Mouse (Mus musculus): Measurements from ENCODE around the gene Tgfbr2. TPM values are rescaled to one million over a fixed set of nuclear protein-coding genes. Genes with fewer than 3 reads are reported as not detected.

Gene Tgfbr2
- polyA plus RNA-seq, 1 experiment from 2014 or later, result 12.4 TPM

GRCm38 (mm10) chr9:116189831-116190230, 14.7 kb upstream of the Tgfbr2 start:
- Histone ChIP-seq H3K4me3 (ENCODE audit: low read depth, low read length) (no peak overlapping the region), H3K9me3 (replicated peaks; ENCODE audit: control insufficient read depth, low read length) (no peaks in the 10 kb centered on the region), H3K4me1 (ENCODE audit: control insufficient read depth, insufficient read depth, low read length) (no peaks in the 10 kb centered on the region), H3K27ac (ENCODE audit: low read depth, low read length) (no peak overlapping the region), H3K27me3 (ENCODE audit: control insufficient read depth, insufficient read depth, low read length) (no peaks in the 10 kb centered on the region), H3K9ac (ENCODE audit: low read depth, low read length) (no peak overlapping the region), H3K4me2 (no peak overlapping the region), H3K36me3 (ENCODE audit: control insufficient read depth, insufficient read depth, low read length) (no peaks in the 10 kb centered on the region)
- WGBS (ENCODE audit: insufficient replicate concordance), result 75% methylated on average over 4 of the region's 4 CpGs
- ATAC-seq (replicated peaks; ENCODE audit: insufficient number of reproducible peaks, low FRiP score, low TSS enrichment), result no peak

- no peaks in the 10 kb centered on the region for H3K36me3 ChIP-seq (ENCODE audit: control insufficient read depth, insufficient read depth, low read length)
- H3K27me3 ChIP-seq (ENCODE audit: control insufficient read depth, insufficient read depth, low read length), result no peaks in the 10 kb centered on the region
- H3K9ac ChIP-seq (ENCODE audit: low read depth, low read length), result no peak overlapping the region
- no peak overlapping the region for H3K4me2 ChIP-seq
- no peaks in the 10 kb centered on the region for H3K9me3 ChIP-seq (replicated peaks; ENCODE audit: control insufficient read depth, low read length)
- 85% methylated on average over 15 of the region's 15 CpGs for WGBS (ENCODE audit: insufficient replicate concordance)
- no peak overlapping the region for H3K27ac ChIP-seq (ENCODE audit: low read depth, low read length)
- no peak for ATAC-seq (replicated peaks; ENCODE audit: insufficient number of reproducible peaks, low FRiP score, low TSS enrichment)
- no peaks in the 10 kb centered on the region for H3K4me1 ChIP-seq (ENCODE audit: control insufficient read depth, insufficient read depth, low read length)
- H3K4me3 ChIP-seq (ENCODE audit: low read depth, low read length), result no peak overlapping the region
Measured at GRCm38 (mm10) chr9:116188952-116189666, 13.9 kb upstream of the Tgfbr2 start.

GRCm38 (mm10) chr9:116187181-116187731, 12.1 kb upstream of the Tgfbr2 start:
- WGBS (ENCODE audit: insufficient replicate concordance), result 72% methylated on average over 10 of the region's 10 CpGs
- ATAC-seq (replicated peaks; ENCODE audit: insufficient number of reproducible peaks, low FRiP score, low TSS enrichment), result no peak
- Histone ChIP-seq H3K27me3 (ENCODE audit: control insufficient read depth, insufficient read depth, low read length) (no peaks in the 10 kb centered on the region), H3K4me3 (ENCODE audit: low read depth, low read length) (no peak overlapping the region), H3K27ac (ENCODE audit: low read depth, low read length) (no peak overlapping the region), H3K4me2 (no peak overlapping the region), H3K4me1 (ENCODE audit: control insufficient read depth, insufficient read depth, low read length) (no peaks in the 10 kb centered on the region), H3K9ac (ENCODE audit: low read depth, low read length) (no peak overlapping the region), H3K9me3 (replicated peaks; ENCODE audit: control insufficient read depth, low read length) (no peaks in the 10 kb centered on the region), H3K36me3 (ENCODE audit: control insufficient read depth, insufficient read depth, low read length) (no peaks in the 10 kb centered on the region)

GRCm38 (mm10) chr9:116184903-116185302, 9.7 kb upstream of the Tgfbr2 start:
- no peak overlapping the region for H3K4me2 ChIP-seq
- no peak overlapping the region for H3K9ac ChIP-seq (ENCODE audit: low read depth, low read length)
- H3K27me3 ChIP-seq (ENCODE audit: control insufficient read depth, insufficient read depth, low read length), result no peaks in the 10 kb centered on the region
- H3K27ac ChIP-seq (ENCODE audit: low read depth, low read length), result no peak overlapping the region
- no peaks in the 10 kb centered on the region for H3K36me3 ChIP-seq (ENCODE audit: control insufficient read depth, insufficient read depth, low read length)
- ATAC-seq (replicated peaks; ENCODE audit: insufficient number of reproducible peaks, low FRiP score, low TSS enrichment), result no peak
- H3K4me3 ChIP-seq (ENCODE audit: low read depth, low read length), result no peak overlapping the region
- WGBS (ENCODE audit: insufficient replicate concordance), result 75% methylated on average over 5 of the region's 5 CpGs
- H3K9me3 ChIP-seq (replicated peaks; ENCODE audit: control insufficient read depth, low read length), result no peaks in the 10 kb centered on the region
- H3K4me1 ChIP-seq (ENCODE audit: control insufficient read depth, insufficient read depth, low read length), result no peaks in the 10 kb centered on the region

- H3K4me1 ChIP-seq (ENCODE audit: control insufficient read depth, insufficient read depth, low read length), result no peaks in the 10 kb centered on the region
- H3K4me2 ChIP-seq, result no peak overlapping the region
- no peaks in the 10 kb centered on the region for H3K36me3 ChIP-seq (ENCODE audit: control insufficient read depth, insufficient read depth, low read length)
- no peak overlapping the region for H3K9ac ChIP-seq (ENCODE audit: low read depth, low read length)
- H3K9me3 ChIP-seq (replicated peaks; ENCODE audit: control insufficient read depth, low read length), result no peaks in the 10 kb centered on the region
- ATAC-seq (replicated peaks; ENCODE audit: insufficient number of reproducible peaks, low FRiP score, low TSS enrichment), result no peak
- H3K27me3 ChIP-seq (ENCODE audit: control insufficient read depth, insufficient read depth, low read length), result no peaks in the 10 kb centered on the region
- H3K27ac ChIP-seq (ENCODE audit: low read depth, low read length), result no peak overlapping the region
- no peak overlapping the region for H3K4me3 ChIP-seq (ENCODE audit: low read depth, low read length)
- 88% methylated on average over 6 of the region's 6 CpGs for WGBS (ENCODE audit: insufficient replicate concordance)
Measured at GRCm38 (mm10) chr9:116183035-116183434, 7.9 kb upstream of the Tgfbr2 start.

- H3K4me3 ChIP-seq (ENCODE audit: low read depth, low read length), result no peak overlapping the region
- ATAC-seq (replicated peaks; ENCODE audit: insufficient number of reproducible peaks, low FRiP score, low TSS enrichment), result no peak
- H3K9ac ChIP-seq (ENCODE audit: low read depth, low read length), result no peak overlapping the region
- H3K9me3 ChIP-seq (replicated peaks; ENCODE audit: control insufficient read depth, low read length), result no peaks in the 10 kb centered on the region
- H3K4me2 ChIP-seq, result no peak overlapping the region
- no peaks in the 10 kb centered on the region for H3K36me3 ChIP-seq (ENCODE audit: control insufficient read depth, insufficient read depth, low read length)
- H3K27me3 ChIP-seq (ENCODE audit: control insufficient read depth, insufficient read depth, low read length), result no peaks in the 10 kb centered on the region
- 89% methylated on average over 5 of the region's 5 CpGs for WGBS (ENCODE audit: insufficient replicate concordance)
- H3K27ac ChIP-seq (ENCODE audit: low read depth, low read length), result no peak overlapping the region
- H3K4me1 ChIP-seq (ENCODE audit: control insufficient read depth, insufficient read depth, low read length), result no peaks in the 10 kb centered on the region
Measured at GRCm38 (mm10) chr9:116181608-116182007, 6.4 kb upstream of the Tgfbr2 start.

- 70% methylated on average over 3 of the region's 3 CpGs for WGBS (ENCODE audit: insufficient replicate concordance)
- no peak overlapping the region for H3K4me3 ChIP-seq (ENCODE audit: low read depth, low read length)
- H3K36me3 ChIP-seq (ENCODE audit: control insufficient read depth, insufficient read depth, low read length), result no peaks in the 10 kb centered on the region
- no peak overlapping the region for H3K9ac ChIP-seq (ENCODE audit: low read depth, low read length)
- H3K27ac ChIP-seq (ENCODE audit: low read depth, low read length), result no peak overlapping the region
- H3K9me3 ChIP-seq (replicated peaks; ENCODE audit: control insufficient read depth, low read length), result no peaks in the 10 kb centered on the region
- ATAC-seq (replicated peaks; ENCODE audit: insufficient number of reproducible peaks, low FRiP score, low TSS enrichment), result no peak
- H3K4me1 ChIP-seq (ENCODE audit: control insufficient read depth, insufficient read depth, low read length), result no peaks in the 10 kb centered on the region
- H3K27me3 ChIP-seq (ENCODE audit: control insufficient read depth, insufficient read depth, low read length), result no peaks in the 10 kb centered on the region
- no peak overlapping the region for H3K4me2 ChIP-seq
Measured at GRCm38 (mm10) chr9:116178151-116178550, 3.0 kb upstream of the Tgfbr2 start.

- ATAC-seq (replicated peaks; ENCODE audit: insufficient number of reproducible peaks, low FRiP score, low TSS enrichment), result no peak
- no peaks in the 10 kb centered on the region for H3K36me3 ChIP-seq (ENCODE audit: control insufficient read depth, insufficient read depth, low read length)
- 86% methylated on average over 9 of the region's 9 CpGs for WGBS (ENCODE audit: insufficient replicate concordance)
Measured at GRCm38 (mm10) chr9:116177108-116177507, 1.9 kb upstream of the Tgfbr2 start.

More at GRCm38 (mm10) chr9:116177108-116177507, 1.9 kb upstream of the Tgfbr2 start:
- no peak overlapping the region for H3K4me2 ChIP-seq
- H3K27me3 ChIP-seq (ENCODE audit: control insufficient read depth, insufficient read depth, low read length), result no peaks in the 10 kb centered on the region
- no peaks in the 10 kb centered on the region for H3K4me1 ChIP-seq (ENCODE audit: control insufficient read depth, insufficient read depth, low read length)
- no peak overlapping the region for H3K9ac ChIP-seq (ENCODE audit: low read depth, low read length)
- no peaks in the 10 kb centered on the region for H3K9me3 ChIP-seq (replicated peaks; ENCODE audit: control insufficient read depth, low read length)
- no peak overlapping the region for H3K27ac ChIP-seq (ENCODE audit: low read depth, low read length)
- no peak overlapping the region for H3K4me3 ChIP-seq (ENCODE audit: low read depth, low read length)

Measured in heart, embryonic 11.5 days (tissue).